Mouse (Mus musculus) ovary, postnatal 10 days (tissue): ENCODE results near the gene Elob.

Experiments used
- DNase-seq: peaks from one replicate; pipeline ENCODE4 v3.0.0; 2022; ENCODE audit warnings: low spot score

Gene Elob

DNA sequence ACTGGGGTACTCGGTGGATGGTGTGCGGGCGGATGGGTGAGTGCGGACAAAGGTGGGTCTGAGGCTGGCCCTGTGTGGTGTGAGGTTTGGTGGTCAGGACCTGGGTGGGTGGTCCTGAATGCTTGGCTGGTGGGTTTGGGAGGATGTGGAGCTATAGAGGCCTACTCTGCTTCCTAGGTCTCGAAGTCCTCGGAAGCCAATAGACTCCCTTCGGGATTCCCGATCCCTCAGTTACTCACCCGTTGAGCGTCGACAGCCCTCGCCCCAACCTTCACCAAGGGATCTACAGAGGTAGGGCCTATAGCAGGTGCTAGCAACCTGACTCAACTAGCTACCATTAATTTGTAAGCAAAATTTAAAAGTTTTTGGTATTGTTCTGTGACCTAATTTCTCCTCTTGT, 5.3 kb downstream of the Elob start:
- no peak for DNase-seq

DNA sequence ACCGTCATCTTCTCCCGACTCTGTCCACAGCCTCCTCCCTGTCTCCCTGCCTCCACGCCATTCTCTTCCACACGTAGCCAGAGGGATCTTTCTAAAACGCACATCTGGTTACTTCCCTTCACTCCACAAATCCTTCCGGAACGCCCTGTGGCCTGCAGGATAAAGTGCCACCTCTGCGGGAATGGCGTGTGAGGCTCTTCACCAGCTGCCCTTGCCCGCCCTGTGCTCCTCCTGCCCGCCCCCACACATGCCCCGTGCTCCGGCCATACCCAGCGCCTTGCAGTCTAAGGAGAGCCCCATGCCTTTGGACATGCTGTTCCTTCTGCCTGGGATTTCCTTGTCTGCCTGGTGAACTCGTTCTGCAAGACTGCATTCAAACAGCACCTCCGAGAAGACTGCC, 5.9 kb downstream of the Elob start:
- DNase-seq = no peak

DNA sequence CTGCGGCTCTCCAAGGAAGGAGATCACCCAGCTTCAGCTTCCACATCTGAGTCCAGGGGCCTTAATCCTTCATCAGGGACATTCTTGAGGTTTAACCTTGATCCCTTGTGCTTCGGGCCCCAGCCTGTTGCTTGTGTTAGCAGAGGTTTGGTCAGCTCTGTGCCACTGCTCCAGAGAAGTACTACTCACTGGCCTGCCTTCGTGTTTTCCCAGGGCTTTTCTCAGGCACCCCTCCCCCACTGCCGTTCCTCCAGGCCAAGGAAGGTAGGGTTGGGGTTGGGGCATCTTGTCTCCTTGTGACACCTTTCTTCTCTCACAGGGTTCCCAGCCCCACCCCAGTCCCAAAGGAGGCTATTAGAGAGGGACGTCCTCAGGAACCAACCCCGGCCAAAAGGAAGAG, 6.8 kb downstream of the Elob start:
- no peak for DNase-seq

DNA sequence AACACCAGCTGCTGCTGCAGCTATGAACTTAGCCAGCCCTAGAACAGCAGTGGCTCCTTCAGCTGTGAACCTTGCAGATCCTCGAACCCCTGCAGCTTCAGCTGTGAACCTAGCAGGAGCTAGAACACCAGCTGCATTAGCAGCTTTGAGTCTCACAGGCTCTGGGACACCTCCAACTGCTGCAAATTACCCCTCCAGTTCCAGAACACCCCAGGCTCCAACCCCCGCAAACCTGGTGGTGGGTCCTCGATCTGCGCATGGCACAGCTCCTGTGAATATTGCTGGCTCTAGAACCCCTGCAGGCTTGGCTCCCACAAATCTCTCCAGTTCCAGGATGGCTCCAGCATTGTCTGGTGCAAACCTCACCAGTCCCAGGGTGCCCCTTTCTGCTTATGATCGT, 8.2 kb downstream of the Elob start:
- no peak for DNase-seq

DNA sequence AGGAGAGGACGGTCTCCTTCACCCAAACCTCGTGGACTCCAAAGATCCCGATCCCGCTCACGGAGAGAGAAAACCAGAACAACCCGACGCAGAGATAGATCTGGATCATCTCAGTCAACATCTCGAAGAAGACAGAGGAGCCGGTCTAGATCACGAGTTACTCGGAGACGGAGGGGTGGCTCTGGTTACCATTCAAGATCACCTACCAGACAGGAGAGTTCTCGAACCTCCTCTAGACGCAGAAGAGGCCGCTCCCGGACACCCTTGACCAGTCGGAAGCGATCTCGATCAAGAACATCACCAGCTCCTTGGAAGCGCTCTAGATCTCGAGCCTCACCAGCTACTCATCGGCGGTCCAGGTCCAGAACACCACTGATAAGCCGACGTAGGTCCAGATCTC, 9.7 kb downstream of the Elob start:
- DNase-seq = no peak

DNA sequence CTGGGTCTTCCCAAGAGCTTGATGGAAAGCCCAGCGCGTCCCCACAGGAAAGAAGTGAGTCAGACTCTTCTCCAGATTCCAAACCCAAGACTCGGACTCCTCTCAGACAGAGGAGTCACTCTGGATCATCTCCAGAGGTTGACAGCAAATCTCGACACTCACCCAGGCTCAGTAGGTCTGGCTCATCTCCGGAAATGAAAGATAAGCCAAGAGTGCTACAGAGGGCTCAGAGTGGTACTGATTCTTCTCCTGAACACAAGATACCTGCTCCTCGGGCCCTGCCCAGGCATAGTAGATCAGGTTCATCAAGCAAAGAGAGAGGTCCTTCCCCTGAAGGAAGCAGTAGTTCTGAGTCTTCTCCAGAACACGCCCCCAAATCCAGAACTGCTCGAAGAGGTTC, 10.4 kb downstream of the Elob start:
- no peak for DNase-seq

DNA sequence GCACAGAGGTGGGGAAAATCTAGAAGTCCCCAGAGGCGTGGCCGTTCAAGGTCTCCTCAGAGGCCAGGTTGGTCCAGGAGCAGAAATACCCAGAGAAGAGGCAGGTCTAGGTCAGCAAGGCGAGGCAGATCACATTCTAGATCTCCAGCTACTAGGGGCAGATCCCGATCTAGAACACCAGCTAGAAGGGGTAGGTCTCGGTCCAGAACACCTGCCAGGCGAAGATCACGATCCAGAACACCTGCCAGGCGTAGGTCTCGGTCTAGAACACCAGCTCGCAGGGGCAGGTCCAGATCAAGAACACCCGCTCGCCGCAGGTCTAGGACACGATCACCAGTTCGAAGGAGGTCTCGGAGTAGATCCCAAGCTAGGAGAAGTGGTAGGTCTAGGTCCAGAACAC, 13.3 kb downstream of the Elob start:
- DNase-seq = no peak

DNA sequence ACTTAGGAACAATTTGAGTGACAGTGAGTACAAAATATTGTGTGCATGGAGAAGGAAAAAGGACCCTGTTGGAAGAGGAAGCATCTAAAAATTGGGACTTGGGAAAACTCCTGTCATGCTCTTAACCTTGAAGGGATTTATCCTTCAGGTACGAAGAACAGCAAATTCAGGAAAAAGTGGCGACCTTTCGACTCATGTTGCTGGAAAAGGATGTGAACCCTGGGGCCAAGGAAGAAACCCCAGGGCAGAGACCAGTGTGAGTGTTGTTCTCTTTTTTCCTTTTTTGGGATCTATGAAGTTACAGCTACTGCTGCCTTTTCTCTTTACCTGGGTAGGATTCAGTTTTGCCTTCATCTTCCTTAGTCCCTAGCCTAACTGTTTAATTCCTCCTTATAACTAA, 21.0 kb downstream of the Elob start:
- no peak for DNase-seq

DNA sequence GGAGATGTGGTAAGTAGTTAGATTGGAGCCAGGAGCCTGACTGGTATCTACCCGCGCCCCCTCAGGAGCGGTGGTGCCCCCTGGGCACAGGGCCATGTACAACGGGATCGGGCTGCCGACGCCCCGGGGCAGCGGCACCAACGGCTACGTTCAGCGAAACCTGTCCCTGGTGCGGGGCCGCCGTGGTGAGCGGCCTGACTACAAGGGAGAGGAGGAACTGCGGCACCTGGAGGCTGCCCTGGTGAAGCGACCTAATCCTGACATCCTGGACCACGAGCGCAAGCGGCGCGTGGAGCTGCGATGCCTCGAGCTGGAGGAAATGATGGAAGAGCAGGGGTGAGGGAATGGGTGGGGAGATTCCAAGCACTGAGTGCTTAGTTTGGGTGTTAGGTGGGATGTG, 22.1 kb downstream of the Elob start:
- no peak for DNase-seq

DNA sequence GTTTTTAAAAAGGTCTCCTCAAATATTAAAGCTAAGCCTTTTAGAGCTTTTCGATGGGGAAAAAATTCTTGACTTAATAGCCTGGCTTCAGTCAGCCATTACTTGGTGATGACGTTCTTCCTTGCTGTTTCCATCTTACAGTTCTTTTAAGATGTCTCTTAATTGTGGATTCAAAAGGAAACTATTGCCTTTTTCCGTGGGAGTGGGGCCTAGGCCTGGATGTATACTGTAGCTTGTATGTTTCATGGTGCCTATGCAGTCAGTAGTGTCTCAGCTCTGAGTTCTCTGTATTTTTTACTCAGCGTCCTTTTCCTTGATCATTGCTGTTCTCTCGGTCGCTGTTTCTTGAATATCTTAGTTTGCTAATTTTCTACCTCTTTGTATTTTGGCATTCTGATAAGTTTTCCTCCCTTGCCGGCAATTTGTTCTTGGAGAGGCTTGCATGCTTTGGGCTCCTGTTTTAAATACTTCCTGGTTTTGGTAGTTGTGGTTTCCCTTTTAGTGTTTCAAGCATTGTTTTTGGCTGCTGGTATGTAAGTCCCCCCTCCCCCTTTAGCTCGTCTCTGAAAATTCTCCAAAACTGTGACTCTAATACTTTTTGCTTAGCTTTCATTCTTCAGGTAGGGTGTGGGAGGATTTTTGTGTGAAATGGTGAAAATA, 24.4 kb downstream of the Elob start:
- DNase-seq = no peak

DNA sequence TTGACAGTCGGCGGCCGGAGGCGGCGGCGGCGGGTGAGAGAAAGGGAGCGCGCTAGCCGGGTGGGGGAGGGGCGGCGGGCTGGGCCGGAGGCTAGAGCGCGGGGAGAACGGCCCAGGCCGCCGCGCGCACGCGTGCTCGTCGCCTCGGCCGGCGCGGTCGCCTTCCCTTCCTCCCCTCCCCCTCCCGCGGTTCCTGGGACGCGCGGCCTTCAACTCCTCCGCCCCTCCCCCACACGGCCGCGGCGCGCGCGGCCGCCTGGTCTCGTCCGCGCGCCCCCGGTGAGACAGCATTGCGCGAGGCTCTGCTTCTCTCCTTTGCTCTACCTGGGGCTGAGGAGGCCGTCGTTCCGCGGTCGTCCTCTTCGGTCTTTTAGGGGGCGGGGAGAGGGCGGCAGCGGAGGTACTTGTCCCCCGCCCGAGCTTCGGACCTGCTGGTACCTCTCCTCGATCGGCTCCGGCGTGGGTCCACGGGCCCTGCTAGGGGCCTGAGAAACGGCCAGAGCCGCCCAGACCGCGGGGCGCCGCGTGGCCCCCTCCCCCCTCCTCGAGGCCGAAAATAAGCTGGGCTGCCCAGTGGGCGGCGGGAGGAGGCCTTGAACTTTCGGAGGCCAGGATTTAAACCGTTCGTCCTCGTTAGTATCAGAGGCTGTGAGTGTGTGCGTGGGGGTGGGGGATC, 25.4 kb downstream of the Elob start:
- no peak for DNase-seq

DNA sequence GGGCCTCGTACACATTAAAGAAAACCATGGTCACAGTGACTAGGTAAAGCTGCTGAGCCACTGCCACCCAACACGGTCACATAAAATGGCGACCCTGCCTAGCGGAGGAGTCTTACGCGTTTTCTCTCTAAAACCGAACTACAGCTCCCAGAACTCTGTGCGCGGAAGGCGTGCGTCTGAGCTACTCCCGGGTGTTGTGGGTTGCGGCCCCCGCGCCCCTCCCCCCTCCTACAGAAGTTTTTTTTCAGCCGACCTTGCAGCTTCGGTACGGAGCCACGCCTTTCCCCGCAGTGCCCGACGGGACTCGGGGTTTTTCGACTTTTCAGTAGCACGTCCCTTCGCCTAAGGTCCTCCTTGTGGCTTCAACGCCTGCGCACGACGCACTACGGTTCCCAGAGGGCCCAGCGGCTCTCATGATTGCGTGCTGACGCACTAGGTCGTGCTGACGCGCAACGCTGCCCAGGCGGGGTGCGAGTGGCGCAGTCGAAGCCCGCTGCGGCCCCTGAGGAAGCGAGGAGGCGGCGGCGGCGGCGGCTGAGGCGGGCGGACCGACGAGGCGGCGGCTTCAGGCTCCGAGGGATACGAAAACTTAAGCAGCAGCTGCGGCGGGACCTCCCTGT, 26.1 kb downstream of the Elob start:
- DNase-seq = peak; percentile 85

DNA sequence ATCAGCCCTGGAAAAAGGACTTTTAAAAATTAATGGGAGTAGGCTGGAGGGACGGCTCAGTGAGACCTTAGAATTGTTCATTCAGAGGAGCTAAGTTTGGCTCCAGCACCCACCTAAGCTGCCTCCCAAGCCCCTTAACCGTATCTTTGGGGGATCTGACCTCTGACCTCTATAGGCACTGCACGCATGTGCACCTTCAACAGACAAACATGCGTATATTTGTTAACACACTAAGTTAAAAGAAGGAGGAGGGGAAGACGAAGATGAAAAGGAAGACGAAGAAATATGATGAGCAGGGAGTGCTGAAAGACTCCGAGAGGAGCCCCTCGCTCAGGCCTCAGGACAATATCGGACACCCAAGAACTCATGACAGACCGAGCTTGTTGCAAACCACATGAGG, 27.3 kb downstream of the Elob start:
- no peak for DNase-seq

DNA sequence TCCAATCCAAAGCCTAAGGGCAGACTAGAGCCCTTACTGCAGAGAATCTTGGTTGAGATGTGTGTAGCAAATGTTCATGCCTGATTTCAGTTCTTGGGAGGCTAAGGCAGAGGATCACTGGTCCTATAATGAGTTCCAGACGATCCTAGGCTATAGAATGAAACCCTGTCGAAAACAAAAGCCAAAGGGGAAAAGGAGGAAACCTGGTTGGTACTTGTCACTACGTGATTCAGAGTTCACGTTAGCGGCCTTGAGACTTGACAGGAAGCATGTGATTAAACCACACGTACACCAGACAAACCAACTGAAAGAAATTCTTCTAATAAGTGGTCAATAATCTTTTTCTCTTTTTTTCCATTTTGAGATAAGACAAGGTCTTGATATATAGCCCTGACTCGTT, 31.6 kb downstream of the Elob start:
- DNase-seq = no peak

DNA sequence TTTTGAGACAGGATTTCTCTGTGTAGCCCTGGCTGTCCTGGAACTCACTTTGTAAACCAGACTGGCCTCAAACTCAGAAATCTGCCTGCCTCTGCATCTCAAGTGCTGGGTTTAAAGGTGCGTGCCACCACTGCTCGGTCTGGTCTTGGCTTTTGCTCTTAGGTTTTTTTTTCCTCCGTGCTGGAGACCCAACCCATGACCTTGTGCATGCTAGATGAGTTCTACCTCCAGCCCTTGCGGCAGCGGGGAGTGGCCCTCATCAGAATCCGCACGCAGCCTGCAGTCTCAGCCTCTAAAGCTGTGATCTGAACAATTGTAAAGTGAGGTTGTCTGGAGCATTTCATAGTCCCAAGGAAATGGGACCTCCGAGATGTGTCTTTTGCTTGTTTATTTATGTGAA, 33.6 kb downstream of the Elob start:
- no peak for DNase-seq

DNA sequence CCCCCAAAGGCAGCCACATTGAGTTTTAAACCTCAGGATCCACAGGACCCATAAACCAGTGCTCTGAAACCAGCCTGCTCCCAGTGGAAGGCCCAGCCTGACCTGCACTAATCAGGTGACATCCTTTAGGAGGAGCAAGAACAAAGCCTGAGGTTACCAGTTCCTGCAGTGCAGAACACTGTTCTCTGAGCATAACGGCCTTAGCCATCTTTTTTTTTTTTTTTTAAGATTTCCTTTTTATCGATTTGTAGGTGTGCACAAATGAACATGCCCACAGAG, 37.9 kb downstream of the Elob start:
- no peak for DNase-seq

DNA sequence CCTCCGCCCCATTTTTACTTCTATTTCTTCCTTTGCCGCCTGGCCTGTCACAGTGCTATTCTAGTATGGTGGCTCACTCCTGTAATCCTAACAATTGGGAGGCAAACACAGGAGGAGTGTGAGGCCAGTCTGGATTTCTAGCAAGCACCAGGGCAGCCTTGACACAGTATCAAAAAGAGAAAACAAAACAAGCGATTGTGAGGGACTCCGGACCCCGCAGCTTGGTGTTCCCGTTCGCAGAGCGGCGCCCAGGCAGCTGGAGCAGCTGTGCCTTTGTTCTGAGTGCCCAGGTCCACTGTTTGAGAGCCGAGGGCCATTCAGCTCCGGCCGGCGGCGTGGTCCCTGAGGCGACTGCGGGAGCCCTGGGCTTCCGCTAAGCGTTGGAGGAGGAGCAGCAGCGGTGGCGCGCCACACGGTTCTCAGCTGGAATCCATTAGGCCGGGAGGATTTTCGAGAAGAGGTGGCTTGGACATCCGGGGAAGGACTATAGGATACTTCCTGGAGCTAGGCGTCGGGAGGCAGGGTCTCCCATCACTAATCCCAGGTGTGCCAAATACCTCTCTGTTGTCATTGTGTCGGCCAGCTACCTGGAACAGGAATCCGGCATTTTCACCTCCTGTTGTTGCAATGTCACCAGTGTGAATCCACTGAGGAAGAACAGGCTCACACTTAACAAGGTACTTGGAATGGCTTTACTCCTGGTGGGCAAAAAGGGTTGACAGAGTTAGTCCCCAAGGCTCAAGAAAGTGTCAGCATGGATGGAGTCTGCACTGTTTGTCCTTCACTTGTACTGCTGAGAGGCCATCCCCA, 38.5 kb downstream of the Elob start, which contains the start of gene Srrm2:
Srrm2 (plus strand) TSS at position 264 of the 810 bp plus-strand sequence.
- peak; percentile 61 for DNase-seq

DNA sequence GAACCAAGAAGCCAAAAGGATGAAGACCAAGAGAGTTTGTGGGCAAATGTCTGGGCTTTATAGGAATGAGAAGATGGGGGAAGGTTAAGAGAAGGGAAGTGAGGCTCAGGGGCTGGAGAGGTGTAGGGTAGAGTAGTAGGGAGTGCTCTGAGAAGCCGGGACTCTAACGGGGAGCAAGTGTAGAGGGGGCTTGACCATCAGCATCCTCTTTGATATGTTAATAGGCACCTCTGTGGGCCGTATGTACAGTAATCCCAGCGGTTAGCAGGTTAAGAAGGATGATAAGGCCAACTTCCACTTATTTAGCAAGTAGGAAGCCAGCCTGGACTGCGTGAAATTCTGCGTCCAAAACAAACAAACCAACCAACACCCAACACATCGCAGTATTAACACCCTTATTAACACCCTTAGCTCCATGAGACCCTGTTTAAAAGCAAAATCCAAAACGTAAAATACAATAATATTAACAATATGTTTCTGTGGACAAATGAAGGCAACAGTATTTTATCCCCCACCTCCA, 39.1 kb downstream of the Elob start:
- no peak for DNase-seq

DNA sequence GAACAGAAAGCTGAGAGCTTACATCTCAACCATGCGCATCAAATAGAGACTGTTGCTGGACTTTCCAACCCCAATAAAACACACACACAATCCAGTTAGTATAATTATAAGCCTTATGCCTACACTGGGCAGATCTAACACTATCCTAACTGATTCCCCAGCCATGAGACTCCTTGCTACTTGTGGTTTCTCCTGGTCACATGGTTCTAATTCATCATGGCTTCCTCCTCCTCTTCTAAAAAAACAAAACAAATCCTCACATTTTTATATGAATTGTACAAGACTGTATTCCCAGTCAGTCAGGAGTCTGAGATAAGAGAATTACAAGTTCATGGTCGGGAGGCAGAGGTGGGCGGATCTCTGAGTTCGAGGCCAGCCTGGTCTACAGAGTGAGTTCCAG, 40.0 kb downstream of the Elob start:
- no peak for DNase-seq

DNA sequence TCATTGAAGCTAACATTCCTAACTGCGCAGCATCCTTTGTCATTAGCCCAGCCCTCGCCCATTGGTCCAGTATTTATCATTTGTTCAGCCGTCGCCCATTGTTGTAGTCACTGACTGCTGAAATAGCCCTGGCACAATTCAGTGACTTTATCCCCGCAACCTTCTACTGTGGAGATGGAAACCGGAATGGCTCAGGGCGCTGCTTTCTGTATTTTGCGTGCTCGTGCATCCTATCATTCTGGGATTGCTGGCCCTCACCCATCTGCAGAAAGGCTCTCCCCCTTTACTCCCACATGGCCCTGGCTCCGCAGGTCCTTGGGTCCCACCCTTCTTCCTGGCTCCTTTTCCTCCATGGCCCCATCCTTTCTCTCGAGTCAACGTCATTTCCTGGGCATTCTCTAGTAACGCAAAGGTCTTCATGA, 42.4 kb downstream of the Elob start:
- DNase-seq = no peak

DNA sequence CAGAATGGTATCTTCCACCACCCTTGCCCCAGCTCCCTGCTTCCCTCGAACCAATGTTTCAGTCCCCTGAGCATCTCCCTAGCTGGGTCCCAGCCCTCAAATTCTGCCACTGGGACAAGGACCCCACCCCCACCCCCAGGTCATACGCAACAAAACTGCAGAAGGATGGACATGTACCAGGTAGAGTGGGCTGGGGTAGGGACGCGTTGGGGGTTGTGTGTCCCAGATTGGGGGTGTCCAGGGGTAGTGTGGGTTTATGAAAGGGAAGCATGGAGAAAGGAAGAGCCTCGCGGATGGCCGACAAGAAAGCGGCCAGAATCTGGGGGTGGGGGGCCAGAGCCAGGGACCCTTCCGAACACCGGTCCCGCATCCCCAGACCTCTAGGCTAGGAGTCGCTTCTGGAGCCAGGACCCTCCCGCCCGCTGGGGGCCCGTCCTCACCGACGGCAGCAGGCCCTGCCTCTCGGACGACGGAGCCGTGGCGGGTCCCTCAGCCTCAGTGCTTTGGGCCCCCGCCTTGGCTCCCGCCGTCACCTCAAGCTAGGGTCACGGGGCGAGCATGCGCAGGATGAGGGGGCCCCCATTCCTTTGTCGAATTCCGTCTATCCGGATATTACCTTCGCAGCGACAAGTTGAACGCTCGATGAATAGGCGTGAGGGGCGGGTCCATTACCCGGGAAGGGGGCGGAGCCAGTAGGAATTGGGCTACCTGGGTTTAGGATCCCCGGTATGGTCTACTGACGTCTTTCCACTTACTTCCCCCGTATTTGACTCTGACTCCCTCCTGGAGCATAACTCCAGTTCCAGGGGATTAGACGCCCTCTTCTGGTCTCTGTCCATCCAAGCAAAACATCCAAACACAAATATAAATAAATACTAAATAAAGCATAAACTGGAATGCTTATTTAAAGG, 43.1 kb downstream of the Elob start, which contains the start of gene Flywch2:
Flywch2 (minus strand) TSS at position 521 of the 911 bp plus-strand sequence.
- peak; percentile 30 for DNase-seq

DNA sequence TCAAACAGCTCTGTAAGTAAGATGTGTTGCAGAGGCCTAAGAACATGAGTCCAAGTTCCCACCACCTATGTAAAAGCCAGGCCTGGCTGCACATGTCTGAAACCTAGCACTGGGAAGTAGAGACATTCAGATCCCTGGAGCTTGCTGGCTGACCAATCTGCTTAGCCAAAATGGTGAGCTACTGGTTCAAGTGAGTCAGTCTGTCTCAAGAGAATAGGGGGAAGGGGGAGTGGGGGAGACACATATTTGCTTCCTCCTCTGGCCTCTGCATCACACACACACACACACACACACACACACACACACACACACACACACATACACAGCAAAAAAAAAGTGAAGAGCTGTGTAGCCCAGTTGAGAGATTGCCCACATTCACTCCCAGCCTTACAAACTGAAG, 45.6 kb downstream of the Elob start:
- DNase-seq = no peak
